Mouse (Mus musculus): ENCODE measurements around the gene Senp7.
"Not testable (repeated sequence)": the region's sequence is repeated elsewhere in the genome, so short reads cannot be mapped to it uniquely, and the experiment has no call there.

The Senp7 gene

GRCm38 (mm10) chr16:56137672-56138071 is 89.5 kb downstream of the Senp7 start:
- DNase-seq (ENCODE audit: low spot score): not testable (repeated sequence)

- DNase-seq (ENCODE audit: low spot score): no peak
These were observed 91.8 kb downstream of the Senp7 start for GRCm38 (mm10) chr16:56139921-56140320.

- DNase-seq (ENCODE audit: low spot score): no peak
These were observed 96.9 kb downstream of the Senp7 start for GRCm38 (mm10) chr16:56144876-56145555.

GRCm38 (mm10) chr16:56147679-56148078 is 99.5 kb downstream of the Senp7 start:
- DNase-seq (ENCODE audit: low spot score): no peak

- DNase-seq (ENCODE audit: low spot score): peak; percentile 83
These were observed 115.3 kb downstream of the Senp7 start for GRCm38 (mm10) chr16:56163466-56163865.

GRCm38 (mm10) chr16:56170247-56170646 is 122.1 kb downstream of the Senp7 start:
- no peak for DNase-seq (ENCODE audit: low spot score)

- peak; percentile 7 for DNase-seq (ENCODE audit: low spot score)
These were observed 127.9 kb downstream of the Senp7 start for GRCm38 (mm10) chr16:56175867-56176581.

- DNase-seq (ENCODE audit: low spot score): no peak
These were observed 138.7 kb downstream of the Senp7 start for GRCm38 (mm10) chr16:56186863-56187262.

GRCm38 (mm10) chr16:56188198-56188597 is 140.1 kb downstream of the Senp7 start:
- no peak for DNase-seq (ENCODE audit: low spot score)

- DNase-seq (ENCODE audit: low spot score): no peak
These were observed 155.9 kb downstream of the Senp7 start, which contains the start of gene Impg2 for GRCm38 (mm10) chr16:56204051-56204450. Gene Impg2, plus strand, starts transcription at chr16:56204313.

GRCm38 (mm10) chr16:56212740-56213139 is 164.6 kb downstream of the Senp7 start:
- DNase-seq (ENCODE audit: low spot score): no peak

GRCm38 (mm10) chr16:56227686-56228085 is 179.5 kb downstream of the Senp7 start:
- no peak for DNase-seq (ENCODE audit: low spot score)

GRCm38 (mm10) chr16:56229455-56229854 is 181.3 kb downstream of the Senp7 start:
- DNase-seq (ENCODE audit: low spot score): peak; percentile 7

- no peak for DNase-seq (ENCODE audit: low spot score)
These were observed 183.2 kb downstream of the Senp7 start for GRCm38 (mm10) chr16:56231300-56231699.

- DNase-seq (ENCODE audit: low spot score): no peak
These were observed 184.6 kb downstream of the Senp7 start for GRCm38 (mm10) chr16:56232736-56233135.

Data from adipocyte (in vitro differentiated cells).